Mouse (Mus musculus): ENCODE measurements around the gene Ak5.
"Not testable (repeated sequence)": the region's sequence is repeated elsewhere in the genome, so short reads cannot be mapped to it uniquely, and the experiment has no call there.

Gene Ak5

DNA sequence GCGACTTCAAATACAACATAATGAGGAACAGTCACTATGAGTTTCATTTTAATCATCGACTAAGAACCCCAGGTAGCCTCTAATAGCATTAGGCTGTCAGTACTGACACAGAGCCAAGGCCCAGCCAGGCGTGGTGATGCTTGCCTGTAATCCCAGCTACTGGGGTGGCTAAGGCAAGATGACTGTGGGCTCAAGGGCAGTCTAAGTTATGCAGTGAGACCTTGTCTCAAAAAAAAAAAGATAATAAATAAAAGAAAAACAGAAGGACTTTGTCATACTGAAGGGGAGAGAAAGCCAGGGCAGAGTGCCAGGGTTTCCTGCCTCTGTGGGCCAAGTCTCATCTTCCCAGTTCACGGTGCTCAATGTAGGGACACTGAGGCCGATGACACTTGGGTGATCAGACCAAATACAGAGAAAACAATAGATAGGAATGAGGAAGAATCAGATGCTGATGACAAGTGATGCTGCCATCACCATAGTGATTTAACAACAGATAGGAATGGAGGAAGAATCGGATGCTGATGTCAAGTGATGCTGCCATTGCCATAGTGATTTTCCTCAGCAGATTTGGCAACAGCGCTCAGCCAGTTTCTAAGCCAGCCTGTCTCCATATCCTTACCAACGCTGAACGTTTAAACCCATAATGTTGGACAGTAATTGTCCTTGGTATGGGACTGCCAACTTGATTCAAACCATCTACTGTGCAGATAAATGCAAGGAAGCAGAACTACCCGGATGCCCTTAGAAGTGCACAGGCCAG is 42.9 kb downstream of the Ak5 start:
- DNase-seq (ENCODE audit: low spot score) = no peak

DNA sequence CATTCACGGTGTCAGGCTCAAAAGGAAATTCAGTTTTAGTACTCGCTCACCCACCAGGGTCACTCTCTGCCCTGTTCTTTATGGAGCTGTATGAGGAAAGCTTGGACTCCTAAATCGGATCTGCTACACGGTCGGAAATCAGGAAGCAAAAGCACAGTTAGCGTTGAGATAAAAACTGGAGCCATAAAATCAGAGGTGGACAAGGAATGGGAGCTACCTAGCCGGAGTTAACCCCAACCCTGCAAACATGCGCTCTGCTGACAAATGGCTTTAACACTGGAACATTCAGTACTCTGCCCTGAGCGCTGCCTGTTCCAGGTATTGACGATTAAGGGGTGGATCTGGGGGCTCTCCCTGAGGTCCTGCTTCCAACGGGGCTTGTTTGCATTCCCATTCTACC is 47.6 kb downstream of the Ak5 start:
- no peak for DNase-seq (ENCODE audit: low spot score)

DNA sequence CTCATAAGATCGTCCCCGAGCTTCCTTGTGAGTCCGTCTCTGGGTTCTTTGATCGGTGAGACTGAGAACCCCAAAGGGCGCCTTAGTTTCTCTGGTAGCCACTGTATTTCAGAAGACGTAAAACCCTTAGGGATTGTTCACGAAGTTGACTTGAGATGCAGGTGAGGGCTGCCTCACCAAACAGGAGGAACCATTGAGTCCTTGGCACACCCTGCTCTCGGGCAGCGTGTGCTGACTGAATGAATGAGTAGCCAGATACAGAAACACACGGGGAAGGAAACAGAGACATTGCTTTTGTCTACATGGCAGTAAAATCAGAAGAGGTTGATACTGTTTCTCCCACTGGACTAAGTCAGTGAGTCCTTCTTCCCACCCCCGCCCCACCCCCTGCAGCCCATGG is 48.1 kb downstream of the Ak5 start:
- DNase-seq (ENCODE audit: low spot score) = no peak

DNA sequence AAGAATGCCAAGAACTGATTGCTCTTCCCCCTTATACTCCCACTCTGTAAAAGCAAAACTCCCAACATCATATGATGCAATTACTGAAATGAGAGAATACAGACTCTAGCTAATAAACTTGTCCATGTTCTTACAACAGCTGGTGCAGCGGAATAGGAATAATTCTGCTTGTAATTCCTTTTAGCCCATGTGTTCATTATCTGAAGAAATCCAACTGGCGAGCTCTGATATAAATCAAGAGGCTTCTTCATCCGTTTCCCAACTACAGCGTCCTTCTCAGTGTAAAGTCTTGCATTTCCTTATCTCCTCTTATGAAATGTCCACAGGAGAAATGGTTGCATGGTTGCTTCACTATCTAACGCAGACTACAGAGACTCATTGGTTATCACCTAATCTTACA is 59.1 kb downstream of the Ak5 start:
- DNase-seq (ENCODE audit: low spot score) = no peak

DNA sequence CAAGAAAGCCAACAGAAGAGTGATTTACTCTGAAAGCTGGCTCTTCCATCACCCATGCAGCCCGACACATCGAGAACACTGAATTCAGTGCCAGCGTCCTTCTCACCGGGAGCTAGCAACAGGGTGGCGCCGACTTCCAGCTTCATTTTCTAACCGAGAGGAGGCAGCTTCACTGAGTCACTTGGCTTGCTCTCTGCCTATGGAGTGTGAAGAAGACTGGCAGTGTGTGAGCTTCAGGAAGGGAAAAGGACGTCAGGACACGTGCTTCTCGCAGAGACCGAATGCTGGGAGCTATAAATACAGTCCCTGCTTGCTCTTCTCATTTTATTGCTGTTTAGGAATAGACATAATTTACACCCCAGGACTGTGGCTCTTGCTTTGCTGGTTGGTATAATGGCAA is 62.3 kb downstream of the Ak5 start:
- no peak for DNase-seq (ENCODE audit: low spot score)

DNA sequence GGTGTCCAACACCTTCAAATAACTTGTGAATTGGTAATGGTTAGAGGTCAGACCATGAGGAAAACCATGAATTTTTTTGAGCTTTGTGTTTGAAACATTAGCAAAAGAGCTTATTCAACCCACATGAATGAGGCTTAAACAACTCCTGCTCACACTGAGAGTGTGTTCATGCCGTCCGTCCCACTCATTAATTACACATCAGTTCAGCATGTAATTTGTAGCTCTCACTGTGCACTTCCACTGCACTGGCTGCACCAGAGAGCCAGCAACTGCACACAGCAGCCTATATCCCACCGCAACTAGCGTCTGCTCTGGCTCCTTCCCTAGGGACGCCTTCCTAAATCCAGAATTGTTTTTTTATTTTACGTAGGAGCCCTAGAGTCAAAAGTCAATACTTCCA is 68.5 kb downstream of the Ak5 start:
- DNase-seq (ENCODE audit: low spot score) = no peak

DNA sequence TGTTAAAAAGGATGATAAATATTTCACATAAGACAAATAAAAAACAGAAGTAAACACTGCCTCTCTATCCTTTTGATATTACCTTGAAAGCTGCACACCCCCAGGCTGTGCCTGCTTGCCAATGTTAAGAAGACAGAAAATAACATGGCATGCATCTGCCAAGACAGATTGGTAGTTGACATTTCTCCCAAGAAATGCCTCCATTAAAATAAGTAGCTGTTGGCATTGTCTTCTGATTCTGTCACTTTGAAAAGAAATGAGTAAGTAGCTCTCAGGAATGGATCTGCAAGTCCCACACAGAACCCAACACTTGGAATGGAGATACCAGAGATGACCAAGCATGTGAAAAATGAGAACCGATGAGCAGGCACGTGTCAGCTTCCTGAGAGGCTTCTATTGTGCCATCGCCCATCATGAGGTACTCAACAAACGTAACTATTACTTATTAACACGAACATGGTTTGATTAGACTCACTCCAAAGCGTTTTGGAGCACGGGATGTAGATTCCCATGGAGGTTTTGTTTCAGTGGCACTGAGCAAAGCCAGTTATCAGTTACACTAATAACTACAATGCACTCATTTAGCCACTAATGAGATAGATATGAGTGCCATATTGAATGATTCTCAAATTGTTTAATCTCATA is 71.6 kb downstream of the Ak5 start:
- DNase-seq (ENCODE audit: low spot score) = no peak

DNA sequence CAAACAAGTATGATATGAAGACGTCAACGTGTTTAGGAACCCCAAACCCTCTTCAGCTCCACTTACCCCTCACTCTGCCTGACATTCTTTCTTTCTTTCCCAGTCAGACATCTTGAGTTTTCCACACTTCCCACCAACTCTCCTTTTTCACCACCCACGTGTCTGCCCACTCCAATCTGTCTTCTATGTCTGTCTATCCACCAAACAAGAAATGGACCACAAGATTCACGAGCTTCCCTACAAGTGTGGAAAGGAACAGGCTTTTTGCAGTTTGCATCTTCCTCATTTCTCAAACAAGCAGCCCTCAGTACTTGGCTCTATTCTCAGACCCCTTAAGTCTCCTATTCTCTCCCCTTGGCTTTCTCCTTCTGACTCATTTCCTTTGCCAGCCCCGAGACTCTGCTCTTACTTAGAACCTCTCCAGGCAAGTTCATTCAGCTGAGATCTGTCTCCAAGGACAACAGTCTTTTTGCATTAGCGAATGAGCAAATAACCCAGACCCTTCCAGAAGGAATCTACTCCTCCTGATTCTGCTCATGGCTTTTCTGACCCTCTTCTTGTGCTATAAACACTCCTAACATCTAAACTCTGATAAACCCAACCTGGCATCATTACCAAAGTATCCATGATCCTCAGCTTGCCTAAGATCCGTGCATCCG is 75.3 kb downstream of the Ak5 start:
- no peak for DNase-seq (ENCODE audit: low spot score)

DNA sequence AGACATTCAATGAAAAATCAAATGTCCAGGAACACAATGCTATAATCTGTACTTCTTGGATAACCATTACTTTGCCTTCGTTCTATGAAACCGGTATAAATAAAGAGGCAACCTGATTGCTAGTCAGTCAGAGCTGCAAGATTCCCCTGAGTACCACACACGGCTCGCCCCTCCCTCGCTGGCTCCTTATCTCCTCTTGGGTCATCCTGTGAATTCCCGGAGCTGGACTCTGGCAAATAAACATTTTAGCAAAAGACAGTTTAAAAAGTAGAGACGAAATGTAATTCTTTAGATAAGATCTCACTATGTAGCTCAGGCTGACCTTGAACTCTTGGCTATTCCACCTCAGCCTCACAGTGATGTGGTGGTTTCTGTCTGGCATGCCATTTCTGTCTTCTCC is 77.7 kb downstream of the Ak5 start:
- DNase-seq (ENCODE audit: low spot score) = no peak

DNA sequence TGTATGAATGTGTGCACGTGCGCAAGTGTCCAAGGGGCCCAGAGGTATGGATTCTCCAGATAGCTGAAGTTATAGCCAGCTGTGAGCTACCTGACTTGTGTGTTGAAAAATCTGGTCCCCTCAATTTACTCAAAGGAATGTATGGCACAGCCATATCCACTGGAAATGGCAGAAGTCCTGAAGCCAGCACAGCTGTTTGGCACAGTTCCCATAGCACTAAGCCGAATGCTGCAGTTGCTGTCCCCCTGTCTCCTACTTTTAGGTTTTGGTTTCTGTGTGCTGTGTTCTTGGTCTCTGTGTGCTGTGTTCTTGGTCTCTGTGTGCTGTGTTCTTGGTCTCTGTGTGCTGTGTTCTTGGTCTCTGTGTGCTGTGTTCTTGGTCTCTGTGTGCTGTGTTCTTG is 79.1 kb downstream of the Ak5 start:
- not testable (repeated sequence) for DNase-seq (ENCODE audit: low spot score)

DNA sequence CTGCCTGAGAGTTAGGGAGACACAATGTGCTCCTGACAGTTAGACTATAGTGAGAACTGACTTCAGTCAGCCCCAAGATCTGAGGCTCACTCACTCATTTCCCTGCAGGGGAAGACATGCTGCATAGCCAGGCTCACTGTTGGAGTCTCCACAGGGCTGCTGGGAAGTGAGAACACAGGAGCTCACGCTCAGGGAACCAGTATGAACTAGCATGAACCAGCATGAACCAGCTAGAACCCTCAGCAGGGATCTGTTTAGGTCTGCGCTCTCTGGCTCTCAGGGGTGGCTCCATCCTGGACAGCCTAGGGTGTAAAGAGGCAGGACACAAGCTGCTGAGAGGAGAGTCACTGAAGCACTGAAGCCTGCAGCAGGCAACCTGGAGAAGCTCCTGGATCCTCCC is 81.2 kb downstream of the Ak5 start:
- no peak for DNase-seq (ENCODE audit: low spot score)

DNA sequence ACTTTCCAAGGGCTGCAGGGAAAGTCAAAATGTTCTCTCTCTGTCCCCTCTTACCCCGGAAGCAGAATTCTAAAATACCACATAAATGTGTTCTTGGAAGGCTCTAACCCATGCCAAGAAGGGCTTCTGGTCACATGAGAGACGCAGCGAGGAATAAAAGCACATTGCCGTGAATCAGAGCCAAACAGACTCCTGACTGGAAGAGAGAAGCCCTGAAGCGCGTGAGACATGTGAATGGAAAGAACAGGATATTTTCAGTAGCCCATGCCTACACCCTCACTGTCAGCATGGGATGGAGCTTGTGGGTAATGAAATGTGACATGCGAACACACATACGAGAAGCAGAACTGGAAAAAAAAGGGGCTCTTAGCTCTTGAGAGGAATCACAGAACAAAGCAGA is 82.0 kb downstream of the Ak5 start:
- no peak for DNase-seq (ENCODE audit: low spot score)

DNA sequence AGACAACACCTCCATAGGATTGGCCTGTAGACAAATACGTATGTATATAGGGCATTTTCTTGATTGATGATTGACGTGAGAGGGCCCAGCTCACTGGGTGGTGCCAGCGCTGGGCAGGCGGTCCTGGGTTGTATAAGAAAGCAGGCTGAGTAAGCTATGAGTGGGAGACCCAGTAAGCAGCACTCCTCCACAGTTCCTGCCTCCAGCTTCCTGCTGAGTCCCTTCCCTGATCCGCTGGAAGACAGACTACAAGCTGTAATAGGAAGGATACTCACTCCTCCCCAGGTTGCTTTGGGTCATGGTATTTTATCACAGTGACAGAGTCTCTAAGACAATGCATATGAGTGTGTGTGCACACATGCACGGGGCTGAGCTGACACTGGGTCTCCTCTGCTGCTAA is 82.6 kb downstream of the Ak5 start:
- DNase-seq (ENCODE audit: low spot score) = no peak

DNA sequence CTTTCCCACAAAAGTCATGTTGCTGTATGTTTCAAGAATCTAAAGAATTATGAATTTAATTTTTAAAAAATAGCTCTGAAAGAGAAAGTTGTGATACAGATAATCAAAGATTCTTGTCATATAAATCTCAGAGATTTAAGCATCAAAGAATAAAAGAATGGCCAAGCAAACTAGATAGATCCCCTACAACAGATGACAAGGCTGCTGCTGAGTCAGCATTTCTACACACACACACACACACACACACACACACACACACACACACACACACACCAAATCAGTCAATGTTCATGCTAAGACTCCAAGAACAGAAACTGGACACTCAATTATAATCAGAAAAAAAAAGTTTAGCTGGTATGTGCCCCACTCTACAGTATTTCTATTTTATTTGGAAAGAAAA is 85.1 kb downstream of the Ak5 start:
- no peak for DNase-seq (ENCODE audit: low spot score)

DNA sequence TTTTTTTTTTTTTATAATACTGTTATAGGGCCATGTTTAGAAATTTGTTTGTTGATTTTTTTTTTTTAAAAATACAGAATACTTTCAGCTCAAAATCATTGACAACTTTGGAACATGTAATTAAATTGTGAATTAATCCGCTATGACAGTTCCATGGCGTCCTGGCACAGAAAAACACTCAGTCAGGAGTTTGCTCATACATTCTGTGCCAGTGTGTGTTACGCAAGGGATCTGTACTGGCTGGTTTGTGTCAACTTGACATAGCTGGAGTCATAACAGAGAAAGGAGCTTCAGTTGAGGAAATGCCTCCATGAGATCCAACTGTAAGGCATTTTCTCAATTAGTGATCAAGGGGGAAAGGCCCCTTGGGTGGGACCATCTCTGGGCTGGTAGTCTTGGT is 86.3 kb downstream of the Ak5 start:
- not testable (repeated sequence) for DNase-seq (ENCODE audit: low spot score)

DNA sequence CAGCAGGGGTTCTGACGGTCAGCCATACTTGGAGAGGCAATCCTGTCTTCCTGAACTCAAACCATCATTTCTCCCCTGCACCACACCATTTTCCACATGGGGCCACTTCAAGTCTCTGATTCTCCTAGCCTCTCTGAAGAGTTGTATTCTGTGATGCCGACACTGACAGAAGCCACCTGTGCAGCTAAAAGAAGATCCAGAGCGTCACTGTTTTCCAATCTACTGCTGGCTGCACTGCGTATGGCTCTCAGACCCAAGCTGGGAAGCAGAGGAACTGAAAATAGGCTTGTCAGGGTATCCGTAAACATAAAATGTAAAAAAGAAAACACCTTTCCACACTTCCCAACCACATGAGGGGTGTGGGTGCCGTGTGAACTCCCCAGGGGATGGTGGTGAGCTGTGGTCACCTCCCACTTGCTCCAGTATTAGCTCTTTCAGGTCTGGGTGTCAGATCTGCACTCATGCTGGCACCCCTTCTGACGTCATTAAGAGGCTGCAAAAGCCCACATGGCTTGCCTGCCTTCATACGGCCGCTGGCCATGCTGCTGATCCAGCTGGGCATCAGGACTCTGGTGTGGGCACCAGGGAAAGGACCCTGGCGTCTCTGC is 88.1 kb downstream of the Ak5 start:
- no peak for DNase-seq (ENCODE audit: low spot score)

DNA sequence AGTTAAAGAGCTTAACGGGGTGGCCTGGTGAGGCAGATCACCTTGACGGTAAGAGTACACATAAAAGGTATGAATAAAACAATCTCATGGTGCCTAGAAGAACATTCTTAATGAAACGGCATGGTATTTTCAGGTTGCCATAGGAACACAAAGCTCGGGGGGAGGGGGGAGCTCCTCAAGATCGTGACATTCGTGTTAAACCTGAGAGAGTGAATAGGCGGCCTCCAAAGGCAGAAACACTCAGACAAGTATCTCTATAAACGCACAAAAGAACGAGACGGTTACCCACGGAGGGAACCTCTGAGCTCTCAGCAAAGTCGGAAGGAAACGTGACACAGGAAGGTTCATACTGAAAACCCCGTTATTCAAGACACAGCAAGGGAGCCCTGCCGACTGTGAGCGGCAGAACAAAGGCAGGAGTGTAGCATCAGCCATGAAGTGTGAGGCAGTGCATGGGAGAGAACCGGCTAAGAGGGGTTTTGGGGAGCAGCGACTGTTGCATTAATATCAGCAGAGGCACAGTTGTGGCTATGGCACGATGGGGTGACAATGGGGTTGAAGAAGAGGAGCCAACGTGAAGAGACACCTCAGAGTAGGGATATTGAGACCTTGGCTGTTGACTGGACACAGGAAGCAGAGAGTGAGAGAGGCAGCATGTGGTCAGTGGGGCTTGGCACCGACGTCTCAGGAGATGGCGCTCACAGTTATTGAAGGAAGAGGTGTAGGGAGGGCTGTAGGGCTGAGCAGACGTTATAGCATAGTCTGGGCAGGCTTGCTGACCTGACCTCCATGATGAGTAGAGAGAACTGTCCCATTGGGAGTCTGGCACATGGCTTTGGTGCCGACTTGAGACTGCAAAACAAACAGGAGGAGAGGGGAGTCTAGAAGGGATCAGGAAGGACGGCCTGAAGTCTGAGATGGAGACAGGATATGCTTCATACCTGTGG is 89.6 kb downstream of the Ak5 start:
- DNase-seq (ENCODE audit: low spot score) = no peak

DNA sequence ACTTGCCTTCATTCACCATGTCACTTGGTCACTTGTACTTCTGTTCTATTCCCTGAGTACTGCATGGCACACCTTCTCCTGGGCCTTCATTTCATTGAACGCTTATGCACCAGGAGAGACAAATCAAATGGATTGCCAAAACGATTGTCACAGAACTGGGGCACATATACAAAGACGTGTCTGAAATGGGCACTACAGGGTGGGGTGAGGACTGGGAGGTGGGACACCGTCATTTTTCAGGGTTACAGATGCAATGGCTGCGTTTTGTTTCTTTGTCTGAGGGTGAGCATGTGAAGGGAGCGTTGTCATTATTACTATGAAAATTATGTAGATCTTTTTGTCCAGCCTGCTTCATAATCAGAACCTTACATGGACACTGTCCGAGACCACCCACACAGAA is 90.4 kb downstream of the Ak5 start:
- DNase-seq (ENCODE audit: low spot score) = no peak

DNA sequence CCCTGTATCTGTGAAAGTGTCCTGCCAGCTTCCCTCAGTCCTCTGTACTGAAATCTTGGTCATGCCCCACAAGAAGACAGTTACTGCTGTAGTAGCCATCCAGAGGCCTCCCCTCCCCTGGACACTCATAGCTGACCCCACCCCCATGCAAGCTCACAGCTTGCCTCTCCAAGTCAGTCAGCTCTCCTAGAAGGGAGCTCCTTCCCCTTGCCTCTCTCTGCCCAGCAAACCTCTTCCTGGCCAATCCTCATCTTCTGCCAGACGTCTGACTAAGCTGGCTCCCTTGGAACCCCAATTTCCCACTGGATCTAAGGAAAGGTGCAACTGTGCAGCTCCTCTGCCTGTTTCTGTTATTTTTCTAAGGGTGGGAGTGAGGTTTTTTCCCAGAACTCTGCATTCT is 90.9 kb downstream of the Ak5 start:
- DNase-seq (ENCODE audit: low spot score) = no peak

DNA sequence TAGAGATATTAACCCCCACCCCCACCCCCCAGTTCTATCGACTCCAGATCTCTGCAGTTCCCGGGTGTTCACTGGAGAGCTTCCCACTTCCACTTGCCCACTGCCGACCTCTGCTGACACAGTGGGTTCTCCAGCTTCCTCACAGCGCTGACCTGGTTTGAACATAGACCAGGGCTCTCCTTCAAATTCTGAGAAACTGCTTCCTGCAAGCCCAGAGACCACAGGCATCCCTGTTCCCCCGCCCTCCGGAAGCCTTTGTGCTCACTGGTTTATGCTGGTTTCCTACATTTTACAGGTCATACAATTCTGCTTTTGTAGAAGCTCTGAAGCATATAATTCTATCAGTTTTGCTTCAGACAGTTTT is 98.9 kb downstream of the Ak5 start:
- no peak for DNase-seq (ENCODE audit: low spot score)

DNA sequence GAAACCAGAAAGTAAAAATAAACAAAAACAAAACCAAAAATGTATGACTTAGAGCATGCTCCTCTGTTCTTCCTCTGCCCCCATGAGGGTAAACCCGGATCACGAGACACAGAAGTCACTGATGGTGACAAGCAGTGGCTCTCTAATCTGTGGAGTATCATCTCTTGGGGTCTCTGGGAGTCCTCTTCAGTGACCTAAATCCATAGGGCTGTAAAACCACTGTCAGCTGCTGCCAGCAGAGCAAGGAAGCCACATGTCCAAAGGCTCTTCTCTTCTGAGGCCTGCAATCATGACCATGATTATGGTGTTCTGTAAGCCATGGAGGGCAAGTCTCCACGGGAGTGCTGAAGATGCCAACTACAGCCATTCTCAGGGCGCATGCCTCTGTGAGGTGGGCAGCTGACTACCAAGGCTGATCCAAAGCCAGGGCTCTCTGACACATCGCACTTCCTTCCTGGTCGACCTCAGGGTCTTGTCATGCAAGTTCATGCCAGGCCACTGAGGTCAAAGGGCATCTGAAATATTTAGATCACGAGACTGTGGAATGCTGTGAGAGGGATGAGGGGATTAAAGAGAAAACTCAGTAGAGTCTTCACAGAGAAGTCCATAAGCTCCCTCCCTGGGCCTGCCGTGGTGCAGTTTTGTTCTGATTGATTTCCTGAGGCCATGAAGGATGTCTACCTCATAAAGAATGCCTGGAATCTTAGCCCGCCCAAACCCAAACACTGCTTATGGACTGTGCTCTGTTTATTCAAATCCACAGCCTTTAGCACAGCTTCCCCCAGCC is 99.5 kb downstream of the Ak5 start:
- no peak for DNase-seq (ENCODE audit: low spot score)
